Mouse (Mus musculus): ENCODE data around the gene Cntd1.

DNA sequence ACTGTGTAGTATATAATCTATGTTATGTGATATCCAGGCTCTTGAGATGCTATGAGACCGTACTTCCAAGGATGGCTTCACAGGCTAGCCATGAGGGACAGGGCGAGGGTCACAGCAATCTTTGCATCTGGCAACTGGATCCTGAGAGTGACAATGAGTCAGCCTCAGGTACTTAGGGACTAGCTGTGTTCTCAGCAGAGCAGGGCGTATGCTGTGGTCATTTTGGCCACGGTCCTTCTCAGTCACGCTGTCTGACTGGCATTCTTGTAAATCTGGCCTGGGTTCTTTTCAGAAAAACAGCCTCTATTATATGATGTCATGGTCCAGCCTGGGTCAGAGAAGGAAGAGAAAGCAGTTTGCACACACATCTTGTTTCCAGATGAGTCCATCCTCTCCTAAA is 42.0 kb upstream of the Cntd1 start:
- TF ChIP-seq CTCF (IDR thresholded peaks at IDR 0.05; ENCODE audit: control insufficient read depth, insufficient read depth, low read length) (no peak), POLR2A (IDR thresholded peaks at IDR 0.05; ENCODE audit: borderline replicate concordance, control insufficient read depth, low read depth, low read length) (no peak)

Data from bone marrow, adult 2 months (tissue).